Mouse (Mus musculus) gastrocnemius, postnatal 10 days (tissue): ENCODE measurements around the gene Bpifb9a. TPM values are rescaled to one million over a fixed set of nuclear protein-coding genes. Genes with fewer than 3 reads are reported as not detected.
"Not testable (repeated sequence)": the region's sequence is repeated elsewhere in the genome, so short reads cannot be mapped to it uniquely, and the experiment has no call there.

Source experiments
- DNase-seq: peaks from one replicate; pipeline ENCODE4 v3.0.0; 2021; ENCODE audit warnings: mixed read lengths
- long read RNA-seq, 2 experiments: library from polyadenylated mRNA; stranded (forward); transcript quantifications; one replicate each; pipeline ENCODE4 v2.0.0; 2021
- total RNA-seq, 2 experiments: library from RNA; stranded (reverse); gene quantifications; 2 replicates each; pipeline ENCODE4 v1.2.3; 2021

Bpifb9a gene
- total RNA-seq = not detected
- long read RNA-seq, experiment 1 = 0 reads
- long read RNA-seq, experiment 2 = 0 reads

GRCm38 (mm10) chr2:154257554-154257953 is at the start of gene Bpifb9a:
Bpifb9a (plus strand) TSS chr2:154257854.
- not testable (repeated sequence) for DNase-seq

- no peak for DNase-seq
These were observed 48.5 kb upstream of the Bpifb9a start for GRCm38 (mm10) chr2:154209112-154209511.

- no peak for DNase-seq
These were observed 46.5 kb upstream of the Bpifb9a start for GRCm38 (mm10) chr2:154211121-154211520.

- DNase-seq = no peak
These were observed 45.8 kb upstream of the Bpifb9a start for GRCm38 (mm10) chr2:154211881-154212280.

GRCm38 (mm10) chr2:154215191-154215590 is 42.5 kb upstream of the Bpifb9a start:
- peak; percentile 79 for DNase-seq

- no peak for DNase-seq
These were observed 37.7 kb upstream of the Bpifb9a start for GRCm38 (mm10) chr2:154219950-154220349.

- peak; percentile 22 for DNase-seq
These were observed 34.3 kb upstream of the Bpifb9a start, which contains the start of gene Bpifb5 for GRCm38 (mm10) chr2:154223265-154223916. Bpifb5 (plus strand) TSS chr2:154223742.

GRCm38 (mm10) chr2:154223917-154224273 is 33.8 kb upstream of the Bpifb9a start:
- DNase-seq = no peak

GRCm38 (mm10) chr2:154226991-154227390 is 30.7 kb upstream of the Bpifb9a start:
- DNase-seq = no peak

- no peak for DNase-seq
These were observed 29.8 kb upstream of the Bpifb9a start for GRCm38 (mm10) chr2:154227830-154228229.

- DNase-seq = no peak
These were observed 24.2 kb upstream of the Bpifb9a start for GRCm38 (mm10) chr2:154233426-154233825.

- no peak for DNase-seq
These were observed 16.9 kb upstream of the Bpifb9a start for GRCm38 (mm10) chr2:154240771-154241170.

- DNase-seq = not testable (repeated sequence)
These were observed 14.9 kb upstream of the Bpifb9a start for GRCm38 (mm10) chr2:154242726-154243125.

GRCm38 (mm10) chr2:154243356-154244036 is 14.2 kb upstream of the Bpifb9a start:
- DNase-seq = no peak

GRCm38 (mm10) chr2:154245322-154245721 is 12.3 kb upstream of the Bpifb9a start:
- no peak for DNase-seq

GRCm38 (mm10) chr2:154255254-154255653 is 2.4 kb upstream of the Bpifb9a start:
- DNase-seq = not testable (repeated sequence)

- no peak for DNase-seq
These were observed 1.9 kb upstream of the Bpifb9a start for GRCm38 (mm10) chr2:154255770-154256169.

GRCm38 (mm10) chr2:154264397-154264796 is 6.7 kb downstream of the Bpifb9a start:
- not testable (repeated sequence) for DNase-seq

- not testable (repeated sequence) for DNase-seq
These were observed 34.2 kb downstream of the Bpifb9a start for GRCm38 (mm10) chr2:154291866-154292265.

GRCm38 (mm10) chr2:154292833-154293232 is 35.2 kb downstream of the Bpifb9a start:
- no peak for DNase-seq

GRCm38 (mm10) chr2:154294746-154295145 is 37.1 kb downstream of the Bpifb9a start:
- DNase-seq = peak; percentile 48

GRCm38 (mm10) chr2:154300496-154300895 is 42.8 kb downstream of the Bpifb9a start:
- DNase-seq = peak; percentile 75

GRCm38 (mm10) chr2:154301763-154302162 is 44.1 kb downstream of the Bpifb9a start:
- no peak for DNase-seq

- not testable (repeated sequence) for DNase-seq
These were observed 47.0 kb downstream of the Bpifb9a start for GRCm38 (mm10) chr2:154304604-154305003.
